Mouse (Mus musculus) testis, adult 10 weeks (tissue): ENCODE results near the gene Sh2d6. TPM values are rescaled to one million over a fixed set of nuclear protein-coding genes. Genes with fewer than 3 reads are reported as not detected.

Source experiments
- polyA plus RNA-seq: library from polyadenylated mRNA; stranded (reverse); fragments of 350-450 nt; fragmentation: Illumina TruSeq; extraction: RNeasy Lipid Tissue Mini Kit (QIAGEN cat#74804); gene quantifications from one replicate; pipeline ENCODE4 v1.2.3, GENCODE M21; 2014; ENCODE audit warnings: low read depth, low replicate concordance

Sh2d6 gene
- polyA plus RNA-seq, result 2.9 TPM

GRCm38 (mm10) chr6:72521607-72522006, at the start of gene Sh2d6:
Gene Sh2d6 (minus strand): TSS chr6:72521707.

GRCm38 (mm10) chr6:72544283-72544987, 22.9 kb upstream of the Sh2d6 start, which contains the start of gene Capg:
Gene Capg (plus strand): TSS chr6:72544391.

Other genes starting within 250 kb of the Sh2d6 start
- gene Sftpb, start 217.1 kb downstream of the Sh2d6 start, polyA plus RNA-seq, result not detected
- 55.5 TPM for gene Usp39, start 176.5 kb downstream of the Sh2d6 start, polyA plus RNA-seq
- gene 0610030E20Rik, start 174.4 kb downstream of the Sh2d6 start, polyA plus RNA-seq, result 28.5 TPM
- gene Tmem150a, start 166.3 kb downstream of the Sh2d6 start, polyA plus RNA-seq, result not detected
- gene Rnf181, start 154.8 kb downstream of the Sh2d6 start, polyA plus RNA-seq, result 223 TPM
- 3.2 TPM for gene Vamp5, start 141.2 kb downstream of the Sh2d6 start, polyA plus RNA-seq
- 8.0 TPM for gene Vamp8, start 131.0 kb downstream of the Sh2d6 start, polyA plus RNA-seq
- 2.5 TPM for gene Ggcx, start 107.4 kb downstream of the Sh2d6 start, polyA plus RNA-seq
- gene Mat2a, start 82.1 kb downstream of the Sh2d6 start, polyA plus RNA-seq, result 221 TPM
- not detected for gene Capg, start 22.7 kb upstream of the Sh2d6 start, polyA plus RNA-seq
- gene Elmod3, start 76.7 kb upstream of the Sh2d6 start, polyA plus RNA-seq, result 16.7 TPM
- 3.8 TPM for gene Retsat, start 76.8 kb upstream of the Sh2d6 start, polyA plus RNA-seq
- 93.1 TPM for gene Tgoln1, start 95.3 kb upstream of the Sh2d6 start, polyA plus RNA-seq